Comparison of ENCODE assay signal across 8 mouse cellular contexts in genomic region chr4:66923616-66924276, GRCm38 (mm10).
DNase-seq lines count a peak whose midpoint lies in the region; ATAC-seq and TF ChIP-seq lines count a peak whose summit lies in the region.

No protein-coding gene starts in this region.

- H3K27ac ChIP-seq in embryonic facial prominence, embryonic 14.5 days (replicated peaks; ENCODE audit: low read depth, low read length) = no peak overlapping the region
- no peak overlapping the region for H3K27ac ChIP-seq in intestine, postnatal 0 days (ENCODE audit: low read depth, low read length)
- no peak overlapping the region for H3K27ac ChIP-seq in liver, postnatal 0 days (ENCODE audit: low read depth)

- TF ChIP-seq EP300 in liver, postnatal 0 days (IDR thresholded peaks at IDR 0.05; ENCODE audit: low read depth) = no peak

- no peak overlapping the region for H3K4me2 ChIP-seq in embryonic facial prominence, embryonic 14.5 days (ENCODE audit: low read depth, low read length)
- no peak overlapping the region for H3K4me2 ChIP-seq in intestine, postnatal 0 days (replicated peaks; ENCODE audit: low read depth)
- no peak overlapping the region for H3K4me2 ChIP-seq in liver, postnatal 0 days (ENCODE audit: low read depth, low read length)

- no peak for ATAC-seq in embryonic facial prominence, embryonic 14.5 days (ENCODE audit: low read depth)
- no peak for ATAC-seq in intestine, postnatal 0 days
- ATAC-seq in liver, postnatal 0 days = no peak
- no peak for ATAC-seq in activated CD4-positive, CD25-positive, alpha-beta regulatory T cell, adult 4 months

- no peaks in the 10 kb centered on the region for H3K4me1 ChIP-seq in embryonic facial prominence, embryonic 14.5 days (ENCODE audit: control insufficient read depth, insufficient read depth, low read length)
- H3K4me1 ChIP-seq in intestine, postnatal 0 days (replicated peaks; ENCODE audit: control insufficient read depth, insufficient read depth, low read length) = no peaks in the 10 kb centered on the region
- H3K4me1 ChIP-seq in liver, postnatal 0 days (ENCODE audit: insufficient read depth) = no peaks in the 10 kb centered on the region

- no peaks in the 10 kb centered on the region for H3K27me3 ChIP-seq in embryonic facial prominence, embryonic 14.5 days (replicated peaks; ENCODE audit: control insufficient read depth, insufficient read depth, low read length)
- no peaks in the 10 kb centered on the region for H3K27me3 ChIP-seq in intestine, postnatal 0 days (replicated peaks; ENCODE audit: control insufficient read depth, insufficient read depth, low read length)
- H3K27me3 ChIP-seq in liver, postnatal 0 days (ENCODE audit: insufficient read depth, low read length) = no peaks in the 10 kb centered on the region

- WGBS in embryonic facial prominence, embryonic 14.5 days = 60% methylated on average over 3 of the region's 3 CpGs
- WGBS in intestine, postnatal 0 days = 51% methylated on average over 3 of the region's 3 CpGs
- WGBS in liver, postnatal 0 days (ENCODE audit: insufficient replicate concordance) = 44% methylated on average over 3 of the region's 3 CpGs

- no peaks in the 10 kb centered on the region for H3K36me3 ChIP-seq in embryonic facial prominence, embryonic 14.5 days (ENCODE audit: control insufficient read depth, insufficient read depth, low read length)
- no peaks in the 10 kb centered on the region for H3K36me3 ChIP-seq in intestine, postnatal 0 days (ENCODE audit: control insufficient read depth, insufficient read depth)
- H3K36me3 ChIP-seq in liver, postnatal 0 days (replicated peaks; ENCODE audit: insufficient read depth, low read length) = no peaks in the 10 kb centered on the region

- DNase-seq in heart, postnatal 10 days = peak; percentile 30 to 52
- DNase-seq in heart, adult 11 months = no peak
- DNase-seq in adrenal gland, postnatal 25 days = peak; percentile 60
- DNase-seq in embryonic facial prominence, embryonic 14.5 days (ENCODE audit: low spot score) = peak; percentile 50
- DNase-seq in liver, postnatal 0 days = no peak
- DNase-seq in right cerebral cortex, adult 18-20 months = peak; percentile 63

- H3K4me3 ChIP-seq in embryonic facial prominence, embryonic 14.5 days (ENCODE audit: low read depth, low read length) = no peak overlapping the region
- H3K4me3 ChIP-seq in intestine, postnatal 0 days (ENCODE audit: low read depth, low read length) = no peak overlapping the region
- no peak overlapping the region for H3K4me3 ChIP-seq in liver, postnatal 0 days (ENCODE audit: low read depth, low read length)

- H3K9ac ChIP-seq in embryonic facial prominence, embryonic 14.5 days (ENCODE audit: low read depth, low read length) = no peak overlapping the region
- H3K9ac ChIP-seq in intestine, postnatal 0 days (ENCODE audit: low read depth, low read length) = no peak overlapping the region
- no peak overlapping the region for H3K9ac ChIP-seq in liver, postnatal 0 days (replicated peaks)

- TF ChIP-seq CTCF in intestine, postnatal 0 days (IDR thresholded peaks at IDR 0.05; ENCODE audit: low read depth) = peak; percentile 76
- TF ChIP-seq CTCF in liver, postnatal 0 days (IDR thresholded peaks at IDR 0.05; ENCODE audit: low read depth) = peak; percentile 33; the same call in 1 of the 2 replicates

- intact Hi-C loops in heart, postnatal 10 days (cut with DNase I) = loop anchor here (2.0 to 10.0 kb wide), 2 partner anchors 155 to 1921 kb away; no protein-coding TSS in a partner anchor

- H3K9me3 ChIP-seq in embryonic facial prominence, embryonic 14.5 days (ENCODE audit: control insufficient read depth, low read length) = no peaks in the 10 kb centered on the region
- H3K9me3 ChIP-seq in intestine, postnatal 0 days (ENCODE audit: control insufficient read depth) = no peaks in the 10 kb centered on the region
- no peaks in the 10 kb centered on the region for H3K9me3 ChIP-seq in liver, postnatal 0 days (ENCODE audit: low read length)

Comparison
In these comparisons a context has a peak if more than half of its experiments do, and no peak if none do; other contexts are left out.
1. DNase-seq: peak in heart, postnatal 10 days (2 of 2), adrenal gland, postnatal 25 days (single experiment), embryonic facial prominence, embryonic 14.5 days (single experiment) and right cerebral cortex, adult 18-20 months (single experiment); none in heart, adult 11 months (single experiment) and liver, postnatal 0 days (single experiment).